Mouse (Mus musculus): ENCODE data around the gene Ess2. TPM values are rescaled to one million over a fixed set of nuclear protein-coding genes. Genes with fewer than 3 reads are reported as not detected.

Gene Ess2
- polyA plus RNA-seq, 1 experiment from 2014 or later: 30.2 TPM

DNA sequence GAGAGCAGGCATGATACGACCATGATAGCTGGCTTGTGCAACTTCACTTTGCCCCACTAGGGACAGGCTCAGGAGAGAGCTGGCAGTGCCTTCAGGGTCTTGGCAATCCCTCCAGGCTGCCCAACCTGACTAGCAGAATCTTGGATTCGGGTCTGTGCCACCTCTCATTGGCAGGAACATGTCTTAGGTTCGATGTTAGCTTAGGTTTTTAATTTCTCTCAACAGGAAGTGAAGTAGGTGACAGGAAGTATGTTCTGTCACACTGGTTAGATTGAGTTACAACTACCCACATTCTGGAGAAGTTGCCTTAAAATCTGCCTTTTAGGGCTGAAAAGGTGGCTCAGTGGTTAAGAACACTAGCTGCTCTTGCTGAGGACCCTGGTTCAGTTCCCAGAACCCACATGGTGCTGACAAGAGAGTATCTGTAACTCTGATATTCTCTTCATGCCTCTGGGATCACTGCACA lies 23.3 kb upstream of the Ess2 start:
- no peak for ATAC-seq (ENCODE audit: insufficient number of reproducible peaks, low FRiP score)
- no peak overlapping the region for H3K4me2 ChIP-seq
- H3K9me3 ChIP-seq (replicated peaks): no peaks in the 10 kb centered on the region
- 57% methylated on average over 3 of the region's 3 CpGs for WGBS
- no peak overlapping the region for H3K4me3 ChIP-seq
- H3K27me3 ChIP-seq (replicated peaks): peaks cover 26% of the 10 kb centered on the region
- no peaks in the 10 kb centered on the region for H3K36me3 ChIP-seq
- no peak overlapping the region for H3K9ac ChIP-seq
- H3K27ac ChIP-seq (ENCODE audit: poor library complexity, severe bottlenecking): no peak overlapping the region
- no peaks in the 10 kb centered on the region; the same call in 1 of the 2 replicates for H3K4me1 ChIP-seq (replicated peaks)

DNA sequence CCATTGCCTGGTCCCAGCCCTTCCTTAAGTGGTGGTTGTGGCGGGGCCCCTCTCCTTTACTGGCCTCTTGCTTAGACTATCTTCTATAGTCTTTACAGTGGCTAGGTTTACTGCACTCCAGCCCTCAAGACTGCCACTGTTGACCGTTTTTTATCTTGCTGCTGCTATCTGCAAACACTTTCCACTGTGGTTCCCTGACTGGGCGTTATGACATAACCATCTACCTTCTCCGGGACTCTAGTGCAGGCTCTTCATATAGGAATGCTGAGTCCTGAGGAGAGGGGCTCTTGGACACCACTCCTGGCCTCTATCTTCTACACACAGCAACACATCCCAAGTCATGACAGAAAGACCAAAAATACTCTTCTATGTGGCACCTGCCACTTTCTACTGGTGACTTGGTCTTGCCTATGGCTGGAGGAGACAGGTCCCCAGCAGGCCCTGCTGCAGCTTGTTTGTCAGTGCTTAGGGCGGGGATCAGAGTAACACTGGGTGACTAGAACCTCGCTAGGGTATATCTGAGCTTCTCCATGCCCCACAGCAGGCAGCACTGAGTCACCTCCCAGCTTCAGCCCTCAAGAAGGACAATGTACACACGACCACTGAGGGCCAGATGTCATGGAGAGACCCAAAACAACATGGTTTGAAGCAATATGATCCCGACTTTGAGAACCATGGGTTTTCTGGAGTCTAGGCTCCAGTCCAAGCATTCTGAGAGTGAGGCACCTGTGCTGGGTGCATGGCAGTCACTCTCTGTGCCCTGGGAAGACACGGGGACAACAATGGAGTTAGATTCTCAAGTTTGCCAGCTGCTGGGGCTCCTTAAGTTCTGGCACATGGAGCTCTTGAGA lies 22.7 kb upstream of the Ess2 start:
- no peak overlapping the region for H3K9ac ChIP-seq
- no peaks in the 10 kb centered on the region for H3K9me3 ChIP-seq (replicated peaks)
- ATAC-seq (ENCODE audit: insufficient number of reproducible peaks, low FRiP score): no peak
- H3K27ac ChIP-seq (ENCODE audit: poor library complexity, severe bottlenecking): no peak overlapping the region
- 52% methylated on average over 9 of the region's 9 CpGs for WGBS
- H3K4me1 ChIP-seq (replicated peaks): no peaks in the 10 kb centered on the region; the same call in 1 of the 2 replicates
- H3K4me3 ChIP-seq: no peak overlapping the region
- H3K36me3 ChIP-seq: no peaks in the 10 kb centered on the region
- H3K27me3 ChIP-seq (replicated peaks): peaks cover 26% of the 10 kb centered on the region
- no peak overlapping the region for H3K4me2 ChIP-seq

DNA sequence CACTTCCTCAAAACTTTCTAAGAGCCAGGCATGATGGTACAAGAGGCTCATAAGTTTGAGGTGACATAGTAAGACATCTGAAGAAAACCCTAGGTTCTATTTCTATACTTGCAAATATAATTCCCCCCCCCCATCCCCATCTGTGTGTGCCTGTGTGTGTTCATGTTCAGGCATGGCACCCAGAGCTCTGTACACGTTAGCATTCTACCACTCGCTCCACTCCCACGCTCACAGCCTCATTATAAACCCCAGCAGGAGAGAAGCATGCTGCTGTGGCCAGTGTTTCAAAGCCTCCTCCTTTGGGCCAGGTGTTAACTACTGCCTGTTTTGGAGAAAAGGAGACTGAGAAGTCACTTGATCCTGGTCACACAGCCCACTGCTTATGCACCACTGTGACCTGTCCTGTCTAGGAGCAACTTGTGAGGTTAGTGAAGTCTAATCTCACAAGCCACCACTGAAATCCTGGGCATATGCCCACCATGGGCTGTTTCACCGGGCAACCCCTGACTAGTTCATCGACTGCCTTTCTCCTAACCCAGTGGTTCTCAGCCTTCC lies 20.8 kb upstream of the Ess2 start:
- peaks cover 3% of the 10 kb centered on the region; the same call in 1 of the 2 replicates for H3K4me1 ChIP-seq (replicated peaks)
- no peak overlapping the region for H3K9ac ChIP-seq
- WGBS: 71% methylated on average over 5 of the region's 5 CpGs
- H3K27me3 ChIP-seq (replicated peaks): peaks cover 16% of the 10 kb centered on the region
- no peaks in the 10 kb centered on the region for H3K9me3 ChIP-seq (replicated peaks)
- no peak for ATAC-seq (ENCODE audit: insufficient number of reproducible peaks, low FRiP score)
- no peak overlapping the region for H3K4me3 ChIP-seq
- no peaks in the 10 kb centered on the region for H3K36me3 ChIP-seq
- no peak overlapping the region for H3K4me2 ChIP-seq
- H3K27ac ChIP-seq (ENCODE audit: poor library complexity, severe bottlenecking): no peak overlapping the region

DNA sequence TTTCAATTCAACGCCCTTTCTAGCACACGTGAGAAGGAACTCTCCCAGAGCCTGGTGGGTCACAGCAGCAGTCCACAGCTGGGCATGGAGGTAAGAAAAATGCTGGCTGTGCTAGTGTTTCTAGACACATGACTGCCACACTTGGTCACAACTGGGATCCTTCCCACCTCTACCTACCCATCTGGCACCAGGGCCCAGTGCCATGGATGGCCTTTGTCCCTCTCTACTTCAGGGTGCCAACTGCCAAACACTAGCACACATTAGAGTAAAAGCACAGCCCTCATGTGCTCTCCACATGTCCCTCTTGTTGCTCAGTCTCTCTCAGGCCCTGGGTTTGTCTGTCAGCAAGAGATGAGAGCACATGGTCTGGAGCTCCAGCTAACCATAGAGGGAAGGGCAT lies 18.5 kb upstream of the Ess2 start:
- 0 out of 2 replicates have a peak, but pooled peaks cover 3% of the 10 kb centered on the region for H3K27me3 ChIP-seq (replicated peaks)
- no peak overlapping the region for H3K27ac ChIP-seq (ENCODE audit: poor library complexity, severe bottlenecking)
- no peaks in the 10 kb centered on the region for H3K9me3 ChIP-seq (replicated peaks)
- H3K4me1 ChIP-seq (replicated peaks): peaks cover 7% of the 10 kb centered on the region; the same call in 1 of the 2 replicates
- peaks cover 17% of the 10 kb centered on the region for H3K36me3 ChIP-seq
- no peak for ATAC-seq (ENCODE audit: insufficient number of reproducible peaks, low FRiP score)
- no peak overlapping the region for H3K4me2 ChIP-seq
- H3K4me3 ChIP-seq: no peak overlapping the region
- 81% methylated on average over 2 of the region's 2 CpGs for WGBS
- no peak overlapping the region for H3K9ac ChIP-seq

DNA sequence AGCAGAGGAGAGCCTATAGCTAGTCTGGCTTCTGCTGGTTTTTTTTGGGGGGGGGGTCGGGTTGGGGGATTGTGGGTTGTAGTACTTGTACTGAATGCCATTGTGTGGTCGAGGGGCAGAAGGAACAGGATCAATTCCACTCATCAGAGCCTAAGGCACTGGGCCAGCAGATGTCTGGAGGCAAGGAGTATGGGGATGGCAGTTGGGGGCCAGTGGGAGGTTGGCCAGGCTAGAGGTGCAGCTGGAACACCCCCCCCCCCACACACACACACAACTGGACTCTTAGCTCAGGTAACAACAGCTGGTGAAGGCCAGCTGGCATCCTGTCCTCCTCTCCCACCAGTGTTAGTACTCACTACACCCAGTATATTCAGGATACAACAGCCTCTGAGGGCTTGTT lies 18.1 kb upstream of the Ess2 start:
- Histone ChIP-seq H3K27ac (ENCODE audit: poor library complexity, severe bottlenecking) (no peak overlapping the region), H3K4me3 (no peak overlapping the region), H3K9ac (no peak overlapping the region), H3K27me3 (replicated peaks) (0 out of 2 replicates have a peak, but pooled peaks cover 3% of the 10 kb centered on the region), H3K4me1 (replicated peaks) (peaks cover 7% of the 10 kb centered on the region; the same call in 1 of the 2 replicates), H3K9me3 (replicated peaks) (no peaks in the 10 kb centered on the region), H3K4me2 (no peak overlapping the region), H3K36me3 (peaks cover 17% of the 10 kb centered on the region)
- ATAC-seq (ENCODE audit: insufficient number of reproducible peaks, low FRiP score): no peak
- 41% methylated on average over 2 of the region's 2 CpGs for WGBS

DNA sequence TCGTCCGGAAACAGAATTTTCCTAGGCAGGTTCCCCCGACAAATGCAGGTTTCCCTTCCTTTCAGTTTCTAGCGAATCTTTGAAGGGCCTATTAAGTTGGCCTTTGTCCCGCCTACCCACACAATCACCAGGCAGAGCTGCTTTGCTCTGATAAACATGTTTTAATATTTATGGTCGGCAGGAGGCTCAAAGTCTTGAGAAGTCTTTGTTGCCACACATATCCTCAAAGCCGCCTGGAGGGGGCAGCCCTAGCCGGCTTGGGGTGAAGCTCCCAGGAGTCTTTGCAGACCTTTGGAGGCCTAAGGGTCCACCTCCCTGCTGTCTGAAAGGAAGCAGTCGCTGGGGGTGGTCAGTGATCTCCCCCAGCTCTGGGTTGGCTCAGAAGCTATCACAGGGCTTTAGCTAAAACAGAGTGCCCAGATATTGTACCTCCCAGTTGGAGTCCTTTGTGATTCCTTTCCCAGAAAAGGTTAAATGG lies 17.5 kb upstream of the Ess2 start:
- Histone ChIP-seq H3K9ac (peak overlapping the region; percentile 83), H3K4me1 (replicated peaks) (peaks cover 7% of the 10 kb centered on the region; the same call in 1 of the 2 replicates), H3K4me2 (peak overlapping the region; percentile 94), H3K4me3 (peak overlapping the region; percentile 71), H3K27me3 (replicated peaks) (0 out of 2 replicates have a peak, but pooled peaks cover 3% of the 10 kb centered on the region), H3K36me3 (peaks cover 17% of the 10 kb centered on the region), H3K27ac (ENCODE audit: poor library complexity, severe bottlenecking) (peak overlapping the region; percentile 9; the same call in 1 of the 2 replicates), H3K9me3 (replicated peaks) (no peaks in the 10 kb centered on the region)
- peak; percentile 48; the same call in 1 of the 2 replicates for ATAC-seq (ENCODE audit: insufficient number of reproducible peaks, low FRiP score)
- under 1% methylated on average over 9 of the region's 9 CpGs for WGBS

DNA sequence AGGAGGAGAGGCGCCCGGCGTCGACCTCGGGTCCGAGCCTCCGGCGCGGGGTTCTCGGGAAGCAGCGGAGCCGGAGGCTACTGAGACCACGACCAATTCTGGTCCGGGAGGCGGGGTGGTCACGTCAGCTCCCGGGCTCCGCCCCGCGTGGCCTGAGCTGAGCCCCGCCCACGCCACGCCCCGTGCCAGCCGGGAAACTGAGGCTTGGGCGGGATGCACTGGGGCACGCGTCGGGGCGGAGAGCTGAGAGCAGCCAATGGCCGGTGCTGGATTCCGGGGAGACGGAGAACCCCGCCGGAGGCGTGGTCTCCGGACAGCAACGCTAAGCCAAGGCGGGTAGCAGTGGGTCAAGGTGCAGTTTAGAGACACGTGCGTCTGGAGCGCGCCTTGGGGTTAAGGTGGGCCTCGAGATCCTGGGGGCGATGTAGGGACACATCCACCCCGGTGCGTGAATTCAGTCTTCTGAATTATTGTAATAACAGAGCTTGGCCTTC lies 17.0 kb upstream of the Ess2 start, which contains the start of gene Slc25a1:
Slc25a1 (minus strand) TSS at position 133 of the 494 bp plus-strand sequence.
- H3K27me3 ChIP-seq (replicated peaks): no peaks in the 10 kb centered on the region
- H3K4me2 ChIP-seq: peak within 1 kb of the TSS; percentile 94
- peak within 1 kb of the TSS; percentile 71 for H3K4me3 ChIP-seq
- under 1% methylated on average over 47 of the region's 47 CpGs for WGBS
- no peaks in the 10 kb centered on the region for H3K9me3 ChIP-seq (replicated peaks)
- peaks cover 17% of the 10 kb centered on the region for H3K36me3 ChIP-seq
- H3K4me1 ChIP-seq (replicated peaks): peaks cover 7% of the 10 kb centered on the region; the same call in 1 of the 2 replicates
- peak; percentile 89 for ATAC-seq (ENCODE audit: insufficient number of reproducible peaks, low FRiP score)
- H3K9ac ChIP-seq: peak within 1 kb of the TSS; percentile 83
- H3K27ac ChIP-seq (ENCODE audit: poor library complexity, severe bottlenecking): peak within 1 kb of the TSS; percentile 9

DNA sequence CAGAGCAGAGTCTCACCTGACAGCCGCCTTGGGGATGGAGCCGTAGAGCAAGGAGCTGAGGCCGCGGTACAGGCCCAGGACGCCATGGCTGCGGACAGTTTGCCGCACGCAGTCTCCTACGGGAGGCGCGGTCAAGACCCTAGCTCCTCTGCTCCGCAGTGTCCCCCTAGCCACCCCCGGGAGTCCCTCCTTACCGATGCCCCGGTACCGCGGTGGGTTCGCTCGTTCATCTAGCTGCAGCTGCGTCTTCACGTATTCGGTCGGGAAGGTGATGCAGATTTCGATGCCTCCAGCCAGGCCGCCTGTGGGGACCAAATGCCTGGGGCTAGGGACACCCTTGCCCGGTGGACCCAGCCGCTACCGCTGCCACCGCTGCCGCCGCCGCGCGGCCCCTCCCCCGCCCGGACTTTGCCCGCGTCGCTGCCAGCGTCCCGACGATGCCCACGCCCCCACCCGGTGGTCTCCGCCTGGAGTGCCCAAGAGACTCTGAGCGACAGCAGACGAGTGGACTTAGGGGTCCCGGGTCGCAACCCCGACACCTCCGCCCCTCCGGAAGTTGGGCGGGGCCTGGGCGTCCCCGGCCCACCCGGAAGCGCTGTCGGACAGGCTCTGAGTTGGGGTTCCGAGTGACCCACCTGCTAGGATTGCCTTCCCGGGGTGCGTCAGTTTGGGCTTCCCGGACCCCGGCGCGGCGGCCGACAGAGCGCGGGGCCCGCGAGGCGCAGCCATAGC lies 16.4 kb upstream of the Ess2 start:
- Histone ChIP-seq H3K4me2 (peak overlapping the region; percentile 94), H3K27ac (ENCODE audit: poor library complexity, severe bottlenecking) (peak overlapping the region; percentile 9), H3K9ac (peak overlapping the region; percentile 83), H3K9me3 (replicated peaks) (no peaks in the 10 kb centered on the region), H3K27me3 (replicated peaks) (no peaks in the 10 kb centered on the region), H3K4me1 (replicated peaks) (peaks cover 11% of the 10 kb centered on the region), H3K4me3 (peak overlapping the region; percentile 71), H3K36me3 (peaks cover 17% of the 10 kb centered on the region)
- peak; percentile 58 for ATAC-seq (ENCODE audit: insufficient number of reproducible peaks, low FRiP score)
- under 1% methylated on average over 70 of the region's 72 CpGs for WGBS

DNA sequence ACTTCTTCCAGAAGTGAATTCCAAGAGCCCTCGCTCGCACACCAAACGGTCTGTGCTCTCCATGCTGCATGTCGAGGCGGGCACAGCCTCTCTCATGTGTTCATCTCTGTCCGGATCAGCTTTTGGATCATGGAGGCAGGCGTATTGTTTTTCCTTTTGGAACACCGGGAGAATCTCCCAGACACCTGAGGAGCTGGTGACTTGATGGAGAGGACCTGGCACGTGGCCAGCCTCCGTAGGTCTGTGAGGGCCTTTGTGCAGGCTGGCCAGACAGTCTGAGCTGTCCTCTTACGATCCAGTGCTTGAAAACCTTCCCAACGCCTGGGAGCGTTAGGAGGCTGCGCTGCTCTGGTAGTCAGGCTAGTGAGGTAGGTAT lies 11.0 kb upstream of the Ess2 start:
- Histone ChIP-seq H3K4me2 (peak overlapping the region; percentile 95), H3K4me3 (peak overlapping the region; percentile 70), H3K4me1 (replicated peaks) (peaks cover 24% of the 10 kb centered on the region), H3K9ac (peak overlapping the region; percentile 90), H3K27ac (ENCODE audit: poor library complexity, severe bottlenecking) (peak overlapping the region; percentile 63), H3K9me3 (replicated peaks) (0 out of 2 replicates have a peak, but pooled peaks cover 3% of the 10 kb centered on the region), H3K36me3 (peaks cover 17% of the 10 kb centered on the region), H3K27me3 (replicated peaks) (peaks cover 29% of the 10 kb centered on the region)
- under 1% methylated on average over 14 of the region's 14 CpGs for WGBS
- ATAC-seq (ENCODE audit: insufficient number of reproducible peaks, low FRiP score): peak; percentile 3

DNA sequence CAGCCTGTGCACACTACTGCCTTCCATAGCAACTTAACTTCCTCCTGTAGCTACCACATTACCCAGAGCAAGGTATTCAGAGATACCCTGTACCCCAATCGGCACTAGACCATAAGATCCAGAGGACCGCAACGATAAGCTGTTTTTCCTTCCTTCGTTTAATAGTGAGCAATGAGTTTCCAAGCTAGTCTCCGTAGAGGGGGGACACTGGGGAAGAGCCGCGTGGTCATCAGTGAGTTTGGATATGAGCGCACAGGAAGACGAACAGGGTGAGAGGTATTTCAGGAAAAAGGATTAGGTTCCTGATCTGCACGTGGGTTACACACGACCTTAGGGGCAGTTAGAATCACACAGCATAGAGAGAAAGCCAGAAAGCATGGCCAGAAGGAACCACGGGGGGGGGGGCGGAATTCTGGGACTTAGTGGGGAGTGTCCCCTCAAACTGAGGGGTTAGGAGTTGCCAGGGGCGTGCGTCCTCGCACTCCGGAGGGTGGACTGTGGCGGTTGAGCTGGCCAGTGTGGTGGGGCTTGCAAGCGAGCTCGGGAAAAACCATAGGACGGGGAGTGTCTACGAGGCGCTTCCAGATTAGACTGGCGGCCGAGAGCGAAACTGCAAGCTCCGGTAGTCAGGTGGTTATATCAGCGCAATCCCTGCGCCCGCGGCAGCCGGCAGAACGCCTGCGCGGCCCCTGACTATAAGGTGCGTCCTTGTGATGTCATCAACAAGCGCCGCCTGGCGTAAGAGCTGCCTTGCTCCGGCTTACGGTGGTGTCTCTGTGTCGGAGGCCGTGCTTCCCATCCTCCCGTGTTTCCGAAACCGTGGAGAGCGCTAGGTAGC lies 10.4 kb upstream of the Ess2 start:
- Histone ChIP-seq H3K9me3 (replicated peaks) (0 out of 2 replicates have a peak, but pooled peaks cover 3% of the 10 kb centered on the region), H3K27ac (ENCODE audit: poor library complexity, severe bottlenecking) (peak overlapping the region; percentile 72), H3K4me2 (peak overlapping the region; percentile 95), H3K4me1 (replicated peaks) (peaks cover 18% of the 10 kb centered on the region), H3K9ac (peak overlapping the region; percentile 90), H3K4me3 (peak overlapping the region; percentile 70), H3K36me3 (peaks cover 17% of the 10 kb centered on the region), H3K27me3 (replicated peaks) (peaks cover 35% of the 10 kb centered on the region)
- 2% methylated on average over 45 of the region's 47 CpGs for WGBS
- ATAC-seq (ENCODE audit: insufficient number of reproducible peaks, low FRiP score): peak; percentile 94

All from heart, embryonic 12.5 days (tissue).